Mouse (Mus musculus): ENCODE measurements at regions not wholly inside any gene's neighbourhood (a gene's known extent, or its start where the extent isn't known, plus 50 kb on each side); places are given as distances from the start of the nearest gene placed in this dataset.

- H3K4me1 ChIP-seq (ENCODE audit: control insufficient read depth, insufficient read depth, insufficient read length, low read length): no peaks in the 10 kb centered on the region
- H3K36me3 ChIP-seq (ENCODE audit: control insufficient read depth, insufficient read depth, low read length): no peaks in the 10 kb centered on the region
- H3K27me3 ChIP-seq (ENCODE audit: control insufficient read depth, insufficient read depth, low read length): no peaks in the 10 kb centered on the region
- H3K4me3 ChIP-seq (ENCODE audit: low read depth, low read length): no peak overlapping the region
- H3K27ac ChIP-seq (ENCODE audit: insufficient read depth, low read depth, low read length): no peak overlapping the region
- TF ChIP-seq CTCF (IDR thresholded peaks at IDR 0.05; ENCODE audit: extremely low read depth, insufficient read length, insufficient replicate concordance, low read depth, low read length) (no peak), POLR2A (IDR thresholded peaks at IDR 0.05; ENCODE audit: low read depth, low read length) (no peak)
- WGBS: 60% methylated on average over 6 of the region's 6 CpGs
These were observed 205.2 kb upstream of the Ppp2r2d start for GRCm38 (mm10) chr7:138640492-138641165.

GRCm38 (mm10) chr7:138639541-138639940 is 206.3 kb upstream of the Ppp2r2d start:
- Histone ChIP-seq H3K36me3 (ENCODE audit: control insufficient read depth, insufficient read depth, low read length) (no peaks in the 10 kb centered on the region), H3K27me3 (ENCODE audit: control insufficient read depth, insufficient read depth, low read length) (no peaks in the 10 kb centered on the region), H3K4me3 (ENCODE audit: low read depth, low read length) (no peak overlapping the region), H3K4me1 (ENCODE audit: control insufficient read depth, insufficient read depth, insufficient read length, low read length) (no peaks in the 10 kb centered on the region), H3K27ac (ENCODE audit: insufficient read depth, low read depth, low read length) (no peak overlapping the region)
- 82% methylated on average over 3 of the region's 3 CpGs for WGBS
- no peak for TF ChIP-seq POLR2A (IDR thresholded peaks at IDR 0.05; ENCODE audit: low read depth, low read length)
- no peak for TF ChIP-seq CTCF (IDR thresholded peaks at IDR 0.05; ENCODE audit: extremely low read depth, insufficient read length, insufficient replicate concordance, low read depth, low read length)

GRCm38 (mm10) chr7:138626061-138626460 is 219.8 kb upstream of the Ppp2r2d start:
- Histone ChIP-seq H3K4me3 (ENCODE audit: low read depth, low read length) (no peak overlapping the region), H3K4me1 (ENCODE audit: control insufficient read depth, insufficient read depth, insufficient read length, low read length) (no peaks in the 10 kb centered on the region), H3K36me3 (ENCODE audit: control insufficient read depth, insufficient read depth, low read length) (no peaks in the 10 kb centered on the region), H3K27me3 (ENCODE audit: control insufficient read depth, insufficient read depth, low read length) (no peaks in the 10 kb centered on the region), H3K27ac (ENCODE audit: insufficient read depth, low read depth, low read length) (no peak overlapping the region)
- 51% methylated on average over 9 of the region's 9 CpGs for WGBS
- TF ChIP-seq POLR2A (IDR thresholded peaks at IDR 0.05; ENCODE audit: low read depth, low read length) (no peak), CTCF (IDR thresholded peaks at IDR 0.05; ENCODE audit: extremely low read depth, insufficient read length, insufficient replicate concordance, low read depth, low read length) (no peak)

GRCm38 (mm10) chr7:138620896-138621655 is 223.5 kb upstream of the Tcerg1l start:
- TF ChIP-seq CTCF (IDR thresholded peaks at IDR 0.05; ENCODE audit: extremely low read depth, insufficient read length, insufficient replicate concordance, low read depth, low read length): no peak
- no peak for TF ChIP-seq POLR2A (IDR thresholded peaks at IDR 0.05; ENCODE audit: low read depth, low read length)
- H3K4me1 ChIP-seq (ENCODE audit: control insufficient read depth, insufficient read depth, insufficient read length, low read length): no peaks in the 10 kb centered on the region
- H3K27me3 ChIP-seq (ENCODE audit: control insufficient read depth, insufficient read depth, low read length): no peaks in the 10 kb centered on the region
- no peak overlapping the region for H3K27ac ChIP-seq (ENCODE audit: insufficient read depth, low read depth, low read length)
- no peaks in the 10 kb centered on the region for H3K36me3 ChIP-seq (ENCODE audit: control insufficient read depth, insufficient read depth, low read length)
- H3K4me3 ChIP-seq (ENCODE audit: low read depth, low read length): no peak overlapping the region
- WGBS: 81% methylated on average over 10 of the region's 10 CpGs

- H3K36me3 ChIP-seq (ENCODE audit: control insufficient read depth, insufficient read depth, low read length): no peaks in the 10 kb centered on the region
- H3K4me3 ChIP-seq (ENCODE audit: low read depth, low read length): no peak overlapping the region
- WGBS: 73% methylated on average over 5 of the region's 5 CpGs
- H3K27me3 ChIP-seq (ENCODE audit: control insufficient read depth, insufficient read depth, low read length): no peaks in the 10 kb centered on the region
- TF ChIP-seq CTCF (IDR thresholded peaks at IDR 0.05; ENCODE audit: extremely low read depth, insufficient read length, insufficient replicate concordance, low read depth, low read length) (no peak), POLR2A (IDR thresholded peaks at IDR 0.05; ENCODE audit: low read depth, low read length) (no peak)
- H3K27ac ChIP-seq (ENCODE audit: insufficient read depth, low read depth, low read length): no peak overlapping the region
- no peaks in the 10 kb centered on the region for H3K4me1 ChIP-seq (ENCODE audit: control insufficient read depth, insufficient read depth, insufficient read length, low read length)
These were observed 222.7 kb upstream of the Tcerg1l start for GRCm38 (mm10) chr7:138620080-138620684.

- Histone ChIP-seq H3K27me3 (ENCODE audit: control insufficient read depth, insufficient read depth, low read length) (no peaks in the 10 kb centered on the region), H3K4me1 (ENCODE audit: control insufficient read depth, insufficient read depth, insufficient read length, low read length) (no peaks in the 10 kb centered on the region), H3K36me3 (ENCODE audit: control insufficient read depth, insufficient read depth, low read length) (no peaks in the 10 kb centered on the region), H3K4me3 (ENCODE audit: low read depth, low read length) (no peak overlapping the region), H3K27ac (ENCODE audit: insufficient read depth, low read depth, low read length) (no peak overlapping the region)
- WGBS: 67% methylated on average over 2 of the region's 2 CpGs
- no peak for TF ChIP-seq POLR2A (IDR thresholded peaks at IDR 0.05; ENCODE audit: low read depth, low read length)
- no peak for TF ChIP-seq CTCF (IDR thresholded peaks at IDR 0.05; ENCODE audit: extremely low read depth, insufficient read length, insufficient replicate concordance, low read depth, low read length)
These were observed 218.9 kb upstream of the Tcerg1l start for GRCm38 (mm10) chr7:138616468-138616867.

GRCm38 (mm10) chr7:138609605-138610004 is 212.1 kb upstream of the Tcerg1l start:
- Histone ChIP-seq H3K4me1 (ENCODE audit: control insufficient read depth, insufficient read depth, insufficient read length, low read length) (no peaks in the 10 kb centered on the region), H3K4me3 (ENCODE audit: low read depth, low read length) (no peak overlapping the region), H3K27me3 (ENCODE audit: control insufficient read depth, insufficient read depth, low read length) (no peaks in the 10 kb centered on the region), H3K27ac (ENCODE audit: insufficient read depth, low read depth, low read length) (no peak overlapping the region), H3K36me3 (ENCODE audit: control insufficient read depth, insufficient read depth, low read length) (no peaks in the 10 kb centered on the region)
- TF ChIP-seq POLR2A (IDR thresholded peaks at IDR 0.05; ENCODE audit: low read depth, low read length): no peak
- no peak for TF ChIP-seq CTCF (IDR thresholded peaks at IDR 0.05; ENCODE audit: extremely low read depth, insufficient read length, insufficient replicate concordance, low read depth, low read length)
- WGBS: 53% methylated on average over 3 of the region's 3 CpGs

Data from small intestine, adult 2 months (tissue).